Mouse (Mus musculus) kidney, postnatal 36 days (tissue): ENCODE data around the gene Slf2.

Experiments used
- DNase-seq, 2 experiments: peaks; one replicate each; pipeline ENCODE4 v3.0.0; 2021 to 2022; ENCODE audit warnings: mixed read lengths in 2 of 2

The Slf2 gene

DNA sequence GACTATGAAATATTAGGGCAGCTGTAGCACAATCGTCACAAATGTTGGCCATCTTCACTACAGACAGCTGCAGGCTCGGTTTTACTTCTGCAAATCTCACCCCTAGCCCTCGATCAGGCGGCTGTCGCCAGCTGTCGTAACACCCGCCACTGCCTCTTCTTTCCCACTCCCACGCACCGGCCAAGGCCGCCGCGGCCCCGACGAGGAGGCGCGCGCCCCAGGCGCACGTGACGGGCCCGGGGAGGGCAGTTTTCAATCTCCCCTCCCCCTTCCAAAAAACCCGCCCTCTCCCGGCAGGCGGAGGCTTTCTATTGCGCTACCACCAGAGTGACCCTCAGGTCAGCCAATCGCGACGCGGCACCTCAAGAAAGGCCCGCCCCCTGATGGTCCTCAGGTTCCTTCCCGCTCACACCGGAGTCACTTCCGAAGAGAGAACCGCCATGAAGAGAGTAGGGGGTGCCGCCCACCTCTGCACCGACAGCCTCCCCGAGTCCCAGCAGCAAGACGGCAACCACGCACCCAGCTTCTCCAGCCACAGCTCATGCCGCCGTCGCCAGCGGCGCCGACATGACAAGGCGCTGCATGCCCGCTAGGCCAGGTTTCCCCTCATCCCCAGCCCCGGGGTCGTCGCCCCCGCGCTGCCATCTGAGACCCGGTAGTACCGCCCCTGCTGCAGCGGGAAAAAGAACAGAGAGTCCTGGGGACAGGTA is at the start of gene Slf2:
Slf2 (plus strand) TSS at position 408 of the 710 bp plus-strand sequence.
- peak; percentile 98 to 99 for DNase-seq

- peak; percentile 46 to 49 for DNase-seq
Observed at GRCm38 (mm10) chr19:44882552-44883024, 48.4 kb upstream of the Slf2 start.

DNA sequence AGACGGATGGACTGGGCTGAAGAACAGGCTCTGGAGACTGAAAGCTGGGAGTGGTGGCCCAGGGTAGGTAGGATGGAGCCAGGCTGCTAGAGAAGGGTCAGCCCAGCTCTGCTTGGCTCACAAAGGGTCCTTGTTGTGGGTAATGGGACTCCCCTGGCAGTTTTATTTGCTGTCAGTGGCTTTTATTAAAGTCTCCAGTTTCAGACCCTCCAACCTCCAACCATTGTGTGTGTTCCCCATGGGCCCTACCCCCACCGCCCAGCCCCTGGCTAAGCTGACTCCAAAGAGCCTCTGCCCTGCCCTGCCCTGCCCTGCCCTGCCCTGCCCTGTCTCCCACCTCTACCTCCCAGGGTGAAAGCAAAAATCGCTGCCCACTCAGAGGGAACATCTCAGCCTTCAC is 46.6 kb upstream of the Slf2 start:
- no peak for DNase-seq

- DNase-seq = no peak
Observed at GRCm38 (mm10) chr19:44886475-44886874, 44.5 kb upstream of the Slf2 start.

- peak; percentile 71 to 90 for DNase-seq
Observed at GRCm38 (mm10) chr19:44887679-44888235, 43.2 kb upstream of the Slf2 start.

- DNase-seq = no peak
Observed at GRCm38 (mm10) chr19:44889548-44889947, 41.4 kb upstream of the Slf2 start.

DNA sequence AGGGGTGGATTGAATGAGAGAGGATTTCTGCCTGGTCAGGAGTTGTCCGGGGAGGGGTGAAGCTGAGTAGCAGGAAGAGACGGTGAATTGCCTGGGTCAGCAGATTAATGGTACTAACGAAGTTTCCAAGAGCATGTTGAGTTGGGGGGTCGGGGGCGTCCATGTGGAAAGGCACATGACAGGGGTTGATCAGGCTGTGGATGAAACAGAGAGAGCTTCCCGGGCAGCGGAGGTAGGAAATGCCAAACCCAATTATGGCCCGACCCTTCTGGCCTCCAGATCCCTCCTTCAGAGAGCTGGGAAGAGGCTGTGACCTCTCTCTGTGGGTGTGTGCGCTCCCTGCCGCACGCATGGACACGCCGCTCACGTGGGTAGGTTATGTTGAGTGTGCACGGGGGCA is 39.5 kb upstream of the Slf2 start:
- DNase-seq = peak in 1 of 2 experiments; percentile 19

DNA sequence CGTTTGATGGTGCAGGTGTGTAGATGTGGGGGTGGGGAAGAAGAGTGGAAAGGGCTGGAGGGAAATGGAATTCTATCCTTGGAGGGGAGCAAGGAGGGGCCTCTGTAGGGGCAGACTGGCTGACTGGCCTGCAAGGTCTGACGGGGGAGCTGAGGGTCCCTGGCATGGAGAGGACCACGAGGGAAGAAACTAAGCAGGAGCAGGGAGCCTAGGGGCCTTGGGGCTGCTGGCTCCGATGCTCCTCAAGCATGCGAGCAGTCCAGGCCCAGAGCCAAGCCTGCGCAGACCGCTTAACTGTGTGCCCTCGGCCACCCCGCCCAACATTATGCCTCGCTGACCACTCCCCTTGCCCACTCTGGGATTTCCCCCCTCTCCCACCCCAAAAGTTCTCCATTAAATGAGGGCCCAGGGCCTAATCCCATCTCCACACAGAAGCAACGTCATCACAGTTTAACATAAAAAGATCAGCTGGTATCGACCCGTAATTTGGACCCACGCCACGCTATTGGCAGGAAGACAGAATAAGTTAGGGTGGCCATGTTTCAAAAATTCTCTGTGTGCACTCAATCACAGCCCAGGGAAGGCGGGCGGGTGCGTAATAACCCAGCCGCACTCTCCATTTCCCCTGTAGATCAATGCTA is 37.6 kb upstream of the Slf2 start:
- peak; percentile 76 to 86 for DNase-seq

GRCm38 (mm10) chr19:44895245-44895644 is 35.7 kb upstream of the Slf2 start:
- DNase-seq = peak; percentile 72 to 86

- DNase-seq = no peak
Observed at GRCm38 (mm10) chr19:44896450-44896849, 34.5 kb upstream of the Slf2 start.

- no peak for DNase-seq
Observed at GRCm38 (mm10) chr19:44897521-44897920, 33.4 kb upstream of the Slf2 start.

GRCm38 (mm10) chr19:44898646-44899045 is 32.3 kb upstream of the Slf2 start:
- DNase-seq = no peak

DNA sequence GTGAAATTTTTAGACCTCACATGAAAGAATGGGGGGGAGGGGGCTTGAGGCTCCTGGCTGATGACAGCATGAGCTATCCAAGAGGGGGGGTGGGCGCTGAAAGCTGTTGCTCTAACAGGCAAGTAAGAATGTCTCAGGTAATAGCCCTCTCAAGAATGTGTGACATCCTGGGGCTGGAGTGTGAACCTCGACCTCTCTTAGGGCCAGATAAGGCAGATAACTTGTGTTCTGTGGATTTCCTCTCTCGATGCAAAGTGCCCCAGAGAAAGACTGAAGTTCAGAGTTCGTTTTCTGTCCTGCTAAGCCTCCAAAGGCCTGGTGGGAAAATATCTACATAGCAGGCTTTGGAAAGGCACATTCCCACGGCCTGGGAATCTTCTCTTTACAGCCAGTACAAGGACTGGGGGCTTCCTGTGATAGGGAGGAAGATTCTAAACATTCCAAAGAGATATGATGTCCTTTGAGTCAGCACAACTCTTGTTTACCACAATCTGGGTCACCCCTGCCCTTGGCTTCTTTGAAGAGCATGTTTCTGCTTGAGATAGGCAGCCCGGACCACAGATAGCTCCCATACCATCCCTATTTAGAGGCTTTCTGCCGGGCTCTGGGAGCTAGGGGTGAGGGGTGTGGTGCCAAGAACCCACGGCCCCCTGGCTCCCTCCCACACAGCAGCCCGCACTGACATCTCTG is 31.7 kb upstream of the Slf2 start:
- DNase-seq = no peak

- DNase-seq = peak; percentile 29 to 42
Observed at GRCm38 (mm10) chr19:44899947-44900773, 30.8 kb upstream of the Slf2 start.

GRCm38 (mm10) chr19:44901047-44901446 is 29.9 kb upstream of the Slf2 start:
- DNase-seq = no peak

- DNase-seq = peak in 1 of 2 experiments; percentile 53
Observed at GRCm38 (mm10) chr19:44902324-44902723, 28.6 kb upstream of the Slf2 start.

DNA sequence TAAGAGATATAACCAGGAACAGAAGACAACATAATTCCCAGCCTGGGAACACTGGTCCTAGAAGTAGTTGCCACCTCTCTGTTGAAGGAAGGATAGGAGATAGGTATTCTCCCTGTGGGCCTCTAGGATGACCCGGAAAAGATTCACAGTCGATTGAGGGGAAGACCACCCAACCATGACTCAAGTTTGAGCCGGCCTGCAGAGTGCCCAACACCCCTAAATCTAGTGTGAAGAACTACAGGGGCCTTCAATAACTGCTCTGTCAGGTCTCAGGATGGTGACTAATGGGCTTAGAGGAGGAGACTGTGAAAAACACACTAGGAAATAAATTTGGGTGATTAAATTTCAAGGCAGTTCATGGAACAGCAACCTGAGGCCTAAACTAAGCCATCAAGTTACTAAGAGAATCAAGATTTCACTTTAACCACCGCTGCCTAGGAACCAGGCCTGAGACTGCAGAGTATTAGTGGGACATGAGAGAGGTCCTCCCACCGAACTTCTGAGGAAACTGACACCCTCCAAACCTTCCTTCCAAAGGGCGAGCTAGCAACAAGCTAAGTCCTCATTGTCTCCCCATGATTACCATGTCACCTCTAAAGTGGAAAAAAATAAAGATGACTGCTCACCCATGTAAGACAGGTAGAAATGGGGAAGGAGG is 27.5 kb upstream of the Slf2 start:
- DNase-seq = no peak

DNA sequence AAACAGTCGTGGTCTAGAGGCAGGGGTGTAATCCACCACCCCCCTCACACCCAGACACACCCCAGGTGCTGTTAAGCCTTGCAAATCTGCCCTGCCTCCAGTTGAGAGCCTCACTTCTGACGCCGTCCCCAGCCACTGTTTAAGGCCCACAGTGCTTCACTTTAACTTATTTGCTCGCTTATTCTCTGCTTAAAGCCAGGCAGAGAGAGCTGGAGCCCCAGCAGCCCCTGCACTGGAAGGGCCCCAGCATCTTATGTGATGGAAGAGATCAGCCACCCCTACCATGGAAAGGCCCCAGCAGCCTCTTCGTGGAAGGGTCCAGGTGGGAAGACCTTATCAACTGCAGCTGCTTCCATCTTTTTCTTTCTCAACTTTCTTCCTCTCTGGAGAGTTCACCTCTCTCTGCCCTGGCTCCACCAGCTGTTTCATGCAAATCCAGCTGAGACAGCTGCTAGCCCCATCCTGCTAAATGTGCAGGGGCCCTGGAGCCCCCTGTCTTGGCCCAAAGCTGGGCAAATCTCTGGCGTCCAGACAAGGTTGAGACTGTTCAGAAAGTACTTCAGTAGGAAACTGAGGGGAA is 26.7 kb upstream of the Slf2 start:
- DNase-seq = no peak

DNA sequence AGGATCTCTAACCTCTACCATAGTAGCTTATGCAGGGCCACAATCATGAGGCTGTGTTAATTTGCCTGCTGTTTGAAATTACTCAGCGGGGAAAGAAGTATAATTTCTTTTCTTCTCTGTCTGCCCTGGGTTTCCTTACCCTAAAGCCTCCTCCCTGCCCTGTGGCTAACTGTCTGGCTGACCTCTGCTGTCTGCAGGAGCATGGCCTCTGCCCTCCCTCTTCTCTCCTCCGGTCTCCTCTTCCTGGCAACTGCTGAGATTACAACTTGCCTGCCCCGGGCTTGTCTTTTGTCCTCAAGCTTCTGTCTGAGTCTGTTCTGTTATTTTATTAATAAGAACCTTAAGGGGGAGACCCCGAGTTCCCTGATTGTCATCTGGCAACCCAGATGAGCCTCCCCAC is 25.6 kb upstream of the Slf2 start:
- peak in 1 of 2 experiments; percentile 48 for DNase-seq

DNA sequence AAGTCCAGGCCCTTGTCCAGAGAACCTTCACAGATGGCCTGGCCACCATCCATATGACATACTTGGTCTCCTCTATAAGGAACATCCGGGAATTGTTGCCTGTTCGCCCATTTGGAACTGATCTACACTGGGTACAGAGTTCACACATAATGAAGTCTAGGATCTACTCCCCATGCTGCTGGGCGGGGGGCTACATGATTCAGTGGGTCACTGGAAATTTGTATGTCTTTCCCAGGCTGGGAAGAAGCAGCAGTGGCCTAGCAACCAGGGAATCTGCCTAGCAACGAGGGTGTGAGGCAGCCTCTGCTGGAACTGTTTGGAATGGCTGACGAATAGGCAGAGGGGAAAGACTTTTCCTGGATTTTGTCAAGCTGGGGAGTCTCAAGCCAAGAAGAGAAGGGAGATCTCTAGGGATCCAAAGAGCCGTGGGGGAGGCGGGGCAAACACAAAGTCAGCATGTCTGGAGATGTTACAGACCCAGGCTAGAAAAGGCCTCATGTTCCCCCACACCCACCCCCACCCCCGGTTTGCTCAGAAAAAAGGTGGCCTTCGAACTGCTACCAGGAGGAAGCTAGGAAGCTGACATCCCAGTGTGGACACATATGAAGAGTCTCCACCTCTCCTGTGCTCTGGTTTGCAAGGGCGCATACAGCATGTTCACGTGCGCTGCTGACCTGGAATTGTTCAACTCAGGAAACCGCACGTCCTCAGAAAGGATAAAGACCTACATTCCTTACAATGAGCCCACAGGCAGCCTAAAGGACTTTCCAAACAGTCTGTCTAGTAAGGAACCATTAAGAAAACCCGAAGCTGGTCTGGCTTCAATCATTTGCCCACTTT is 22.9 kb upstream of the Slf2 start:
- DNase-seq = peak in 1 of 2 experiments; percentile 8
